Mouse (Mus musculus): Measurements from ENCODE around the gene Col8a2. TPM values are rescaled to one million over a fixed set of nuclear protein-coding genes. Genes with fewer than 3 reads are reported as not detected.

The Col8a2 gene
- polyA plus RNA-seq, 1 experiment from 2014 or later, result 1.2 TPM

DNA sequence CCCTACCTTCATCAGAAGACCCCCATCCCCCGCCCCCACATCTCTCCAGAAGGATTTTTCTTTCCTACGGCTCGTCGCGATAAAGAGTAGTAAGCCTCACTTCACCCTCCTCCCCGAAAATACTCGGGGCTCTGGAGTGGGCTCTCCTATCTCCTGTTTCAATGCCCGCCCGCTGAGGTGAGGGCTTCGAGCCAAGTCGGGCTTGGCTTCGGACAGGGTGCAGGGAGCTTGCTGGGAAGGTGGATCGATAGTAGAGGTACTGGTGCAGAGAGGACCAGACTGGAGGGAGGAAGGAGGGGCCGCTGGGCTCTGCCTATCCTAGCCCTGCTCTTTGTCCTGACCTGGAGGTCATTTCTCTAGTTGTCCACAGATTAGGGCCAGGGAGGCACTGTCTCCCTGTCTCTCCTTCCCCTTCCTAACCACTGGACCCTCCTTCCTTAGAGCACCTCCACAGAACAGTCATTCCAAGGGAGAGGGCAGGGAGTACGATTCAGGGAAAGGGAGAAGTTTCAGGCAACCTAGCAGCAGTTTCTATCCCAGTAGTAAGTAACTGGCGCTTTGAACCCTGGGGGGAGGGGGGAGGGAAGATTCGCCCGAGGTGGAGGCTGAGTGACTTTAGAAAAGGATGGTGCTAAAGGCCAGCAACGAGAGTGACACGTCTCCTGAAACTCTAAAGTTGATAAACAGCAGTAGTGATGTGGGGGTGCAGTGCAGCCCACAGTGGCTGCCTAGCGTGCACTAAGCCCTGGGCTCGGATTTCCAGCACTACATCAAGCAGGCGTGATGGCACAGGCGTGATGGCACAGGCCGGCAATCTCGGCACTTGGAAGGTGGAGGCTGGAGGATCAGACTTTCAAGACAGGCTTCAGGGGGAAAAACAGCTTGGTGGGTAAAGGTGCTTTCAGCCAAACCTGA lies 29.4 kb upstream of the Col8a2 start:
- ATAC-seq (no peak), DNase-seq (ENCODE audit: low spot score) (peak; percentile 53)
- Histone ChIP-seq H3K36me3 (ENCODE audit: control insufficient read depth, insufficient read depth, low read length) (no peaks in the 10 kb centered on the region), H3K4me2 (ENCODE audit: low read length) (peak overlapping the region; percentile 87), H3K27ac (ENCODE audit: low read depth, low read length) (peak overlapping the region; percentile 90), H3K9me3 (replicated peaks; ENCODE audit: control insufficient read depth, low read length) (no peaks in the 10 kb centered on the region), H3K9ac (ENCODE audit: low read length) (peak overlapping the region; percentile 99), H3K27me3 (replicated peaks; ENCODE audit: control insufficient read depth, insufficient read depth, low read length) (no peaks in the 10 kb centered on the region), H3K4me1 (ENCODE audit: control insufficient read depth, insufficient read depth, low read length) (peaks cover 41% of the 10 kb centered on the region), H3K4me3 (ENCODE audit: low read depth, low read length) (peak overlapping the region; percentile 99)
- WGBS, result 3% methylated on average over 26 of the region's 26 CpGs

DNA sequence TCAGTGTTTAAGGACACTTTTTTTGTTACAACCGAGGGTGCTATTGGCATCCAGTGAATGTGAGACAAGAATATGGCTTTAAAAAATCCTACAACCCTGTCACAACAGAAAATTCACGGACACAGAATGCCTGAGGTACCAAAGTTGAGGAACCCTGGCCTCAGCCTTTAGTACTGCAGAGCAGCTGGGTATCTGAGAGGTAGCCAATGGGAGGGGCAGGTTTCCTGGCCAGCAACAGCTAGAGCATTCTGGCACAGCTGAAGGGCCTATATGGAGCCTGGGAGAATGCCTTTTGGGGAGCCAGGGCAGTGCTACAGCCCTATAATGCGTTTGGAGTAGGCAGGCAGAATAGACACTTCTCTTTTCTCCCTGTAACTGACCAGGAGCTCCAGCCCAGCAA lies 27.5 kb upstream of the Col8a2 start:
- Histone ChIP-seq H3K9me3 (replicated peaks; ENCODE audit: control insufficient read depth, low read length) (no peaks in the 10 kb centered on the region), H3K4me1 (ENCODE audit: control insufficient read depth, insufficient read depth, low read length) (peaks cover 33% of the 10 kb centered on the region), H3K4me3 (ENCODE audit: low read depth, low read length) (no peak overlapping the region), H3K36me3 (ENCODE audit: control insufficient read depth, insufficient read depth, low read length) (no peaks in the 10 kb centered on the region), H3K9ac (ENCODE audit: low read length) (no peak overlapping the region), H3K4me2 (ENCODE audit: low read length) (no peak overlapping the region), H3K27ac (ENCODE audit: low read depth, low read length) (no peak overlapping the region), H3K27me3 (replicated peaks; ENCODE audit: control insufficient read depth, insufficient read depth, low read length) (no peaks in the 10 kb centered on the region)
- ATAC-seq (no peak), DNase-seq (ENCODE audit: low spot score) (no peak)
- 23% methylated on average over 3 of the region's 3 CpGs for WGBS

DNA sequence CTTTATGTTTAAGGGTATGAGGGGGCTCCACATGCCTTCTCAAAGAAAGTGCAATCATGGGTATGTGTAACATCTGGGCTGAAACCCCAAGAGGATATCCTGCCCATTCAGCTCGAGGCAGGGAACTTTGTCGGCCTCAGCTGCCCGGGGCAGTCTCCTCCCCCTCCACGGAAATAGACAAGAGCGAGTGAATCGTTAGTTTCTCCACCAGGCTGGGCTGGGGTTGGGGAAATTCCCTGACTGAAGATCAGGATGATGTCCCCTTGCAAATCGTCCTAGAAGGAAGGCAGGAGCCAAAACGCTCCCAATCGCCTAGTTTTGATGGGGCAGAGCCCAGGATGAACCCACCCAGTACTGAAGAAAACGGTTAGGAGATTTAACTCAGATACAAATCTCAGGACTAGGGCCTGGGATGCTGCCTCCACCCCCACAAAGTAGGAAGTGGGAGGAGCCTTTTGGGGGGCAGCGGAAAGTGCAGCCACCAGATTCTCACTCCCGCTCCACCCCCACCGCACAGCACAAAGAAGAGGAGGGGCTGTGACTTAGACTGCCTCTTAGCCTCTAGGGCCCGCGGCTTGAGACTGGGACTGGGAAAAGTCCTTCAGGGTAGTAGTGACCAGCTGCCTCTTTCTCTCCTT lies 27.0 kb upstream of the Col8a2 start:
- no peaks in the 10 kb centered on the region for H3K27me3 ChIP-seq (replicated peaks; ENCODE audit: control insufficient read depth, insufficient read depth, low read length)
- H3K9ac ChIP-seq (ENCODE audit: low read length), result peak overlapping the region; percentile 46; the same call in 1 of the 2 replicates
- H3K27ac ChIP-seq (ENCODE audit: low read depth, low read length), result peak overlapping the region; percentile 27; the same call in 1 of the 2 replicates
- H3K9me3 ChIP-seq (replicated peaks; ENCODE audit: control insufficient read depth, low read length), result no peaks in the 10 kb centered on the region
- WGBS, result 2% methylated on average over 15 of the region's 15 CpGs
- no peak overlapping the region for H3K4me3 ChIP-seq (ENCODE audit: low read depth, low read length)
- H3K4me2 ChIP-seq (ENCODE audit: low read length), result 0 out of 2 replicates have a peak overlapping the region, but pooled peaks have one; percentile 16
- H3K36me3 ChIP-seq (ENCODE audit: control insufficient read depth, insufficient read depth, low read length), result no peaks in the 10 kb centered on the region
- peaks cover 27% of the 10 kb centered on the region for H3K4me1 ChIP-seq (ENCODE audit: control insufficient read depth, insufficient read depth, low read length)
- DNase-seq (ENCODE audit: low spot score) (no peak), ATAC-seq (no peak)

DNA sequence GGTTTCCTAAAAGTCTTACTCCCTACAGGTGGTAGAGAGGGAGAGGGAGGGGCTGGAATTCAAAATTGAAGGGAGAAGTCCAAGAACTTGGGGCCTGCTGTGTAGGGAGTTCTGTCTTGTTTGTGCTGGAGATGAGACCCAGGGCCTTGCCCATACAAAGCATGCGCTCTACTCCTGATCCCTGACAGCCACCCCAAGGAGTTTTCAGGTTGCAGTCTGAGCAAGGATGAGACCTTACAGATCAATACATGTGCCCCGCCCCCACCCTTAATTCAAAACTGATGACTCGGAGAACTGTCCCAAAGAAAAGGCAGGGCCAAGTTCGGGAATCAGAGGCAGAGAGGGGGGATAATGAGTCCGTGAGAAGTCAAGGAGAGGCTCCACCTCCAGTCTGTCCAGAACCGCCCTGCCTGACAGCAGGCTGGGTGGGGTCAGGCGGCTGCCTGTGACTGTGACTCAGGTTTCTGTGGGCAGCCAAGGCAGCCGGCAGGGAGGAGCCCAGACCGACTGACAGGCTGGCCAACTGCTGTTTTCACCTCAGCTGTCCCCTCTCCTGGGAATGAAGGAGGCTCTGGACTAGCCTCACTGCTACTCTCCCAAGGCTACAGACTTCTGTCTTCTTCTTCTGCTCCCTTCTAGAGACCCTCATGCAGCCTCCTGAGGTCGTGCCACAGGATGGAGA lies 25.9 kb upstream of the Col8a2 start:
- Histone ChIP-seq H3K4me1 (ENCODE audit: control insufficient read depth, insufficient read depth, low read length) (peaks cover 26% of the 10 kb centered on the region), H3K9ac (ENCODE audit: low read length) (no peak overlapping the region), H3K9me3 (replicated peaks; ENCODE audit: control insufficient read depth, low read length) (no peaks in the 10 kb centered on the region), H3K4me2 (ENCODE audit: low read length) (no peak overlapping the region), H3K27ac (ENCODE audit: low read depth, low read length) (no peak overlapping the region), H3K27me3 (replicated peaks; ENCODE audit: control insufficient read depth, insufficient read depth, low read length) (no peaks in the 10 kb centered on the region), H3K36me3 (ENCODE audit: control insufficient read depth, insufficient read depth, low read length) (no peaks in the 10 kb centered on the region), H3K4me3 (ENCODE audit: low read depth, low read length) (no peak overlapping the region)
- 18% methylated on average over 10 of the region's 10 CpGs for WGBS
- ATAC-seq (no peak), DNase-seq (ENCODE audit: low spot score) (no peak)

DNA sequence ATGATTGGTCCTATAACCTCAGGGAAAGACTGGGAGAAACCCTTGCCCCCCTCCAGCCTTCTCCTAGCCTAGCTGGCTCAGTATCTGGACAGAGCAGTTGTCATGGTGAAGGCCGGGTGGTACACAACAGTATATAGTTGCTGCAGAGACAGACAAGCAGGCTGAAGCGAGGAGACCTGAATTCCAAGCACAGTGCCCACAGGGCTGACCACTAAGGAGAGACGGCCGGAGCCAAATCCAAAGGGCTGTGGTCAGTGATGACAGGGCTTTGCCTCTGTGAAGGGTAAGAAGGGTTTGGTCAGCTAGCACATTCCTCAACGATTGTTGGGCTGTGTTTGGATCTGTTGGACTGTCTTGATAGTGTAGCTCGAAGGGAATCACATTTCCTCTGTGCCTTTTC lies 25.3 kb upstream of the Col8a2 start:
- H3K4me3 ChIP-seq (ENCODE audit: low read depth, low read length), result no peak overlapping the region
- no peaks in the 10 kb centered on the region for H3K36me3 ChIP-seq (ENCODE audit: control insufficient read depth, insufficient read depth, low read length)
- H3K27ac ChIP-seq (ENCODE audit: low read depth, low read length), result no peak overlapping the region
- H3K4me1 ChIP-seq (ENCODE audit: control insufficient read depth, insufficient read depth, low read length), result peaks cover 26% of the 10 kb centered on the region
- no peaks in the 10 kb centered on the region for H3K27me3 ChIP-seq (replicated peaks; ENCODE audit: control insufficient read depth, insufficient read depth, low read length)
- ATAC-seq (no peak), DNase-seq (ENCODE audit: low spot score) (no peak)
- no peaks in the 10 kb centered on the region for H3K9me3 ChIP-seq (replicated peaks; ENCODE audit: control insufficient read depth, low read length)
- no peak overlapping the region for H3K4me2 ChIP-seq (ENCODE audit: low read length)
- H3K9ac ChIP-seq (ENCODE audit: low read length), result no peak overlapping the region
- 78% methylated on average over 6 of the region's 6 CpGs for WGBS

DNA sequence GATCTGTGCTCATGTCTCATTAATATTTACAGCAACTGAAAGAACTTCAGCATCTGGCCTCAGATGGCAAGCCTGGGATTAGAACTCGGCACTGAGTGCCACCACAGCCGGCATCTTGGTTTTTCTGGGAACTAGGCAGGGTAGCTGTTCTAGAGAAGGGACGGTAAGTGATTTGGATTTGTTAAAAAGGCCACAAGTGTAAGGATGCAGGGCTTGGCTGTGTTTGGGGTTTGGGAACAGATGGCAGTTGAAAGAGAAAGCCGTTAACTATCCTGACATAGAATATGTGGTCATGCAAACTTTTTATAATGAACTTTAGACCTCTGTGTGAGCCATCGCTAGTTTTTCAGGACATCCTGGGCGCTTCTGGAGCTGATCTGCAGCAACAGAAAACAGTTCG lies 24.9 kb upstream of the Col8a2 start:
- 47% methylated on average over 7 of the region's 7 CpGs for WGBS
- ATAC-seq (peak; percentile 5; the same call in 1 of the 2 replicates), DNase-seq (ENCODE audit: low spot score) (no peak)
- no peaks in the 10 kb centered on the region for H3K9me3 ChIP-seq (replicated peaks; ENCODE audit: control insufficient read depth, low read length)
- H3K36me3 ChIP-seq (ENCODE audit: control insufficient read depth, insufficient read depth, low read length), result no peaks in the 10 kb centered on the region
- no peak overlapping the region for H3K27ac ChIP-seq (ENCODE audit: low read depth, low read length)
- no peak overlapping the region for H3K4me3 ChIP-seq (ENCODE audit: low read depth, low read length)
- H3K4me1 ChIP-seq (ENCODE audit: control insufficient read depth, insufficient read depth, low read length), result peaks cover 26% of the 10 kb centered on the region
- no peak overlapping the region for H3K9ac ChIP-seq (ENCODE audit: low read length)
- H3K4me2 ChIP-seq (ENCODE audit: low read length), result no peak overlapping the region
- H3K27me3 ChIP-seq (replicated peaks; ENCODE audit: control insufficient read depth, insufficient read depth, low read length), result no peaks in the 10 kb centered on the region

DNA sequence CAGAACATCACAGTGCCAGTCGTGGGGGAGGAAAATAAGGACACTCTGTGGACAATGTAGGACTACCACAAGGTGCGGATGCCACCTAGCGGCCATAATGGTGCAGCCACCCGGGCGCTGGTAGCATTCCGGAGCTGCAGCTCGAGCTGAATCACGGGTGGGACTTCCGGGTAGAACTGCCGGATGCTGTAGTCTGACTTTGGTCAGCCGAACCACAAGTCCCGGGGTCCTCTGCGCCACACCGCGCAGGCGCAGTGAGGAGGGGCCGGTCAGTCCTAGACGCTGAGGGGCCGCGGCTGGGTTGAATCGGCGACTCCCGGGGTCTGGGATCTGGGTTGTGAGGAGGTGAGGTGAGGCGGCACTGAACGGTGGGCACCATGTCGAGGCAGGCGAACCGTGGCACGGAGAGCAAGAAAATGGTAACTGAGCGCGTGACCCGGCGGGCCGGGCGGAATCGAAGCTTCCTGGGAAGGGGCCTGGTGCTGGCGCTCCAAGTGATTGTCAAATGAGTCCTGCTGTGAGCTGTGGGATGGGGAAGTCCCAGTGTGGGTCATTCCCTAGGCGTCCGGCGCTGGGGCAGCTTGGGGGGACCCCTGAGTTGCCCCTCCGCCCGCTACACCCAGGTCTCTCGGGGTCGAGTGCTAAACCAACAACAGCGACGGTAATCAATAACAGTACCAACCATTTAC lies 24.3 kb upstream of the Col8a2 start, which contains the start of gene Trappc3:
Trappc3 (plus strand) TSS at position 207 of the 689 bp plus-strand sequence.
- Histone ChIP-seq H3K4me3 (ENCODE audit: low read depth, low read length) (peak within 1 kb of the TSS; percentile 79), H3K4me1 (ENCODE audit: control insufficient read depth, insufficient read depth, low read length) (peaks cover 22% of the 10 kb centered on the region), H3K4me2 (ENCODE audit: low read length) (peak within 1 kb of the TSS; percentile 78), H3K9me3 (replicated peaks; ENCODE audit: control insufficient read depth, low read length) (no peaks in the 10 kb centered on the region), H3K27ac (ENCODE audit: low read depth, low read length) (no peak within 1 kb of the TSS), H3K9ac (ENCODE audit: low read length) (peak within 1 kb of the TSS; percentile 91), H3K36me3 (ENCODE audit: control insufficient read depth, insufficient read depth, low read length) (no peaks in the 10 kb centered on the region), H3K27me3 (replicated peaks; ENCODE audit: control insufficient read depth, insufficient read depth, low read length) (no peaks in the 10 kb centered on the region)
- WGBS, result under 1% methylated on average over 46 of the region's 46 CpGs
- peak; percentile 99 for DNase-seq (ENCODE audit: low spot score)
- peak; percentile 98 for ATAC-seq

DNA sequence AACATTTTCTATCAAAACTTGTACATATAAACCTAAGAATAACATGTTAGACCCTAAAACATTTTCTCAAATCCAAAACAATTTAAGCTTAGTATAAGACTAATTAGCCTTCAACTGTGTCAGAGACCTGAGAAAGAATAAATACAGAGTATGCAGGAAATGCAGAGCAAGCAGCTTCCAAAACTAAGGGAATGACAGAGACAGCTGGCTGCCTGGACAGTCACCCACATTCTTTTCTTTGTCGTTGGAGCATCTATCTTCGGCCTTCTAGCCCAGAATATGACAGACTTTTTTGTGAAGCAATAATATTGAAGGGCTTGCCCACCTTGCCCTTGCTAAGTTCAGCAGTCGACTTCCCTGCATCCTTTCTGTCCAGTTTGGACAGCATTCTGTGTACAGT lies 17.3 kb upstream of the Col8a2 start:
- no peak for ATAC-seq
- H3K36me3 ChIP-seq (ENCODE audit: control insufficient read depth, insufficient read depth, low read length), result peaks cover 19% of the 10 kb centered on the region
- WGBS, result 81% methylated on average over 3 of the region's 3 CpGs
- no peak overlapping the region for H3K4me3 ChIP-seq (ENCODE audit: low read depth, low read length)
- DNase-seq (ENCODE audit: low spot score), result no peak
- no peaks in the 10 kb centered on the region for H3K4me1 ChIP-seq (ENCODE audit: control insufficient read depth, insufficient read depth, low read length)
- H3K27ac ChIP-seq (ENCODE audit: low read depth, low read length), result no peak overlapping the region
- H3K9ac ChIP-seq (ENCODE audit: low read length), result no peak overlapping the region
- no peaks in the 10 kb centered on the region for H3K27me3 ChIP-seq (replicated peaks; ENCODE audit: control insufficient read depth, insufficient read depth, low read length)
- H3K4me2 ChIP-seq (ENCODE audit: low read length), result no peak overlapping the region
- H3K9me3 ChIP-seq (replicated peaks; ENCODE audit: control insufficient read depth, low read length), result no peaks in the 10 kb centered on the region

Measured in forebrain, embryonic 14.5 days (tissue).